Mouse (Mus musculus) E14TG2a.4 (cell line): ENCODE data around the gene Ushbp1.

Experiments used
- CTCF ChIP-seq: conservative IDR thresholded peaks from 2 replicates; pipeline ENCODE4 v1.5.1; 2014; ENCODE audit warnings: low read length
- NANOG ChIP-seq: IDR thresholded peaks from 2 replicates; pipeline ENCODE4 v1.6.1; 2014; ENCODE audit warnings: borderline replicate concordance, low read length, mixed read lengths
- POU5F1 ChIP-seq: IDR thresholded peaks from 2 replicates; pipeline ENCODE4 v1.6.1; 2014; ENCODE audit warnings: low read length, borderline replicate concordance

DNA sequence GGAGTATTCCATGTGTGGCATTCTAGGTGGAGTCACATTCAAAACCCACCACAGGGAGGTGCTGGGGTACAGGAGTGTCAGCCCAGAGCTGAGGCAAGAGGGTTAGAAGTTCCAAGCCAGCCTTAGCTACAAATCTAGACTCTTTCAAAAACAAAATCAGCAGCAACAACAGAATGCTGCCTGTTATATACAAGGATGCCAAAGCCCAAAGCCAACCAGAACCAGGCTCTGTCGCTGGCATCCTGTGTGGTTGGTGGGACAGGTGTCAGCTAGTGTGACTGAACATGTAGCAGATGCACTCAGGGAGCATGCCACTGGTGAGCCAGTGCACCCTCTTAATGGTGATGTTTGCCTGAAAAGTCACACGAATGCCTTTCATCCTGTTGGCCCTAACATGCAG lies 5.2 kb upstream of the Ushbp1 start:
- TF ChIP-seq CTCF (no peak), POU5F1 (no peak), NANOG (no peak)
